Mouse (Mus musculus) spleen, adult 2 months (tissue): ENCODE measurements at regions not wholly inside any gene's neighbourhood (a gene's known extent, or its start where the extent isn't known, plus 50 kb on each side); places are given as distances from the start of the nearest gene placed in this dataset.

Experiments
- DNase-seq, 2 experiments: peaks; one replicate each; pipeline versions ENCODE4 v3.0.0 to v3.0.0-alpha.2; 2012 to 2021; ENCODE audit warnings: low spot score in 2 of 2, low read depth in 1 of 2
- H3K27ac ChIP-seq: fragments of 200-500 bp; 2 replicates; pipeline ENCODE4 v1.5.1; 2012; ENCODE audit warnings: low read length, inconsistent platforms; ENCODE audit not compliant: insufficient read depth
- H3K27me3 ChIP-seq: fragments of 200-500 bp; 2 replicates; pipeline ENCODE4 v1.6.1; 2012; ENCODE audit warnings: mild to moderate bottlenecking, moderate library complexity, low read length, inconsistent platforms; ENCODE audit not compliant: control insufficient read depth, insufficient read depth
- H3K36me3 ChIP-seq: fragments of 200-500 bp; 2 replicates; pipeline ENCODE4 v1.6.1; 2012; ENCODE audit warnings: mild to moderate bottlenecking, low read length, inconsistent platforms; ENCODE audit not compliant: control insufficient read depth, insufficient read depth
- H3K4me1 ChIP-seq: fragments of 200-500 bp; 2 replicates; pipeline ENCODE4 v1.6.1; 2011; ENCODE audit warnings: inconsistent platforms; ENCODE audit not compliant: control insufficient read depth, insufficient read depth, insufficient read length
- H3K4me3 ChIP-seq: fragments of 200-500 bp; 2 replicates; pipeline ENCODE4 v1.5.1; 2011; ENCODE audit warnings: mild to moderate bottlenecking, inconsistent platforms; ENCODE audit not compliant: insufficient read depth, insufficient read length; ENCODE audit errors: extremely low read depth
- CTCF ChIP-seq: fragments of 200-500 bp; IDR thresholded peaks from 2 replicates; pipeline ENCODE4 v1.5.1; 2011; ENCODE audit warnings: mild to moderate bottlenecking, inconsistent platforms; ENCODE audit not compliant: insufficient read depth, insufficient read length, insufficient replicate concordance; ENCODE audit errors: extremely low read depth
- POLR2A ChIP-seq: fragments of 200-500 bp; IDR thresholded peaks from 2 replicates; pipeline ENCODE4 v1.6.1; 2011; ENCODE audit warnings: low read depth, low read length, inconsistent platforms
- WGBS: fragments of 180-500 bp; shearing (Covaris S2); methylation state at CpG from one replicate; pipeline ENCODE4 v1.1.7; 2018; 5-methylcytosine and 5-hydroxymethylcytosine counted together

DNA sequence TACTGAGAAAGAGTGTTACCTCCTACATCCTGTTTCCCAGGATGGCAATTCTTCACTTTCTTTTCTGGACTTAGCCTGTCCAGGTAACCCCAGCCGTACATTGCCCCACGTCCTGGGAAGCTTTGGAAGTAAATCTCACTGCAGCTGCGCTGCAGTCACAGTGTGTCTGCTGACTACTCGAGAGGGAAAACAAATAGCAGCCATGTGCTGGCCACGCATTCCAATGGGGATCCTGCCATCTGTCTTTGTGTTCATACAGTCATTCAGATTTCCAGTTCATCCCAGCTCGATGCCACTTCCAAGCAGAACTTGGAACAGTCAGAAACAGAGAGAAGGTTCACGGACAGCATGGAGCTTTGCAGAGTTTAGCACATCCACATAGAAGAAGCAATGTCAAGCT, 690.2 kb upstream of the Acvr2a start:
- WGBS: 81% methylated on average over 7 of the region's 7 CpGs
- no peak overlapping the region for H3K4me3 ChIP-seq
- no peaks in the 10 kb centered on the region for H3K27me3 ChIP-seq
- no peak for TF ChIP-seq POLR2A
- TF ChIP-seq CTCF: no peak
- no peaks in the 10 kb centered on the region for H3K4me1 ChIP-seq
- no peak for DNase-seq
- no peaks in the 10 kb centered on the region for H3K36me3 ChIP-seq
- H3K27ac ChIP-seq: no peak overlapping the region

GRCm38 (mm10) chr2:48138051-48138611, 675.8 kb upstream of the Acvr2a start:
- Histone ChIP-seq H3K4me1 (no peaks in the 10 kb centered on the region), H3K4me3 (no peak overlapping the region), H3K36me3 (no peaks in the 10 kb centered on the region), H3K27ac (no peak overlapping the region), H3K27me3 (no peaks in the 10 kb centered on the region)
- no peak for DNase-seq
- WGBS: 89% methylated on average over 2 of the region's 2 CpGs
- no peak for TF ChIP-seq CTCF
- TF ChIP-seq POLR2A: no peak

DNA sequence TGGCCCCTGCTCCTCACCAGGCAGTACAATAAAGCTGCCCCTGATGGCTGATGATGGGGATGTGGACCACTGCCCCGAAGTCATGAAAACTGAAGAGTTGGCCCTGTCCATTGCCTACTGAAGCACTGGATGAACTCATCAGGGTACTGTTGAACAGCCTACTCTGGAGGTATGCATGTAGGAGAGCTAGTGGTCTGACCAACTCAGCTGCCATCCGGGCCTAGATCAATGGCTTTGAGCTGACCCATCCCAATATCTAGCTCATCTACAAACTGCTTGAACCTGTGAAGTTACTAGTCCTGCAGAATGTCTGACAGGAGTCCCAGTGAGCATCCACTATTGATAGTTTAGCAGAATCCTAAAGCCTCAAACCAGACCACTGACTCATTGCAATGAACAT, 672.6 kb upstream of the Acvr2a start:
- TF ChIP-seq CTCF: no peak
- DNase-seq: no peak
- Histone ChIP-seq H3K27ac (no peak overlapping the region), H3K27me3 (no peaks in the 10 kb centered on the region), H3K36me3 (no peaks in the 10 kb centered on the region), H3K4me3 (no peak overlapping the region), H3K4me1 (no peaks in the 10 kb centered on the region)
- WGBS: 93% methylated on average over 2 of the region's 2 CpGs

GRCm38 (mm10) chr2:48154706-48155105, 659.2 kb upstream of the Acvr2a start:
- no peak overlapping the region for H3K4me3 ChIP-seq
- no peak for DNase-seq

GRCm38 (mm10) chr2:48172626-48173025, 641.3 kb upstream of the Acvr2a start:
- TF ChIP-seq CTCF (no peak), POLR2A (no peak)
- H3K4me3 ChIP-seq: no peak overlapping the region
- no peaks in the 10 kb centered on the region for H3K27me3 ChIP-seq
- H3K36me3 ChIP-seq: no peaks in the 10 kb centered on the region
- H3K27ac ChIP-seq: no peak overlapping the region
- H3K4me1 ChIP-seq: no peaks in the 10 kb centered on the region
- WGBS: 70% methylated on average over 1 of the region's 1 CpGs
- no peak for DNase-seq

More at GRCm38 (mm10) chr2:48154706-48155105, 659.2 kb upstream of the Acvr2a start:
- TF ChIP-seq CTCF (no peak), POLR2A (no peak)
- 92% methylated on average over 3 of the region's 3 CpGs for WGBS
- H3K4me1 ChIP-seq: no peaks in the 10 kb centered on the region
- H3K27ac ChIP-seq: no peak overlapping the region
- no peaks in the 10 kb centered on the region for H3K36me3 ChIP-seq
- no peaks in the 10 kb centered on the region for H3K27me3 ChIP-seq

- no peaks in the 10 kb centered on the region for H3K36me3 ChIP-seq
- no peak overlapping the region for H3K4me3 ChIP-seq
- WGBS: 98% methylated on average over 1 of the region's 1 CpGs
- H3K4me1 ChIP-seq: no peaks in the 10 kb centered on the region
- no peak for DNase-seq
- H3K27me3 ChIP-seq: no peaks in the 10 kb centered on the region
- no peak overlapping the region for H3K27ac ChIP-seq
- TF ChIP-seq POLR2A: no peak
Observed at GRCm38 (mm10) chr2:48186161-48186560, 627.7 kb upstream of the Acvr2a start.

DNA sequence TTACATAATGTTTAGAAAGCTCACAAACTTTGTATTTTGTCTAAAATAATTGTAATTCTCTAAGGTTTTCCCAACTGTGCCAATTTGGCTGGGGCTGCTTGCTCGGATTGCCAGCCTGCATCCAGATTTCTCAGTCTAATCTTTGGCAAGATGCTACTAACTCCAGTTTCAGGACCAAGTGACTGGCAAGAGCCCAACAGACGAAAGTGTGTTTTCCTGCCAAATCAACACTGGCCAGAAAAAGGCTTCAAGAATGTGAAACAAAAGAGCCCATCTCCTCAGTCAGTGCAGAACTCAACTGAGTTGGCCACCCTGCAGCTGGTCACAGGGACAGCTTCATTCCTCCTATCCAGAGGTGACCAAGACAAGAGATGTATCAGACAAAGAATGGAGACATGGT, 627.3 kb upstream of the Acvr2a start:
- H3K4me3 ChIP-seq: no peak overlapping the region
- 72% methylated on average over 2 of the region's 2 CpGs for WGBS
- H3K27ac ChIP-seq: no peak overlapping the region
- TF ChIP-seq CTCF: no peak
- no peak for TF ChIP-seq POLR2A
- no peak for DNase-seq
- no peaks in the 10 kb centered on the region for H3K27me3 ChIP-seq
- no peaks in the 10 kb centered on the region for H3K4me1 ChIP-seq
- no peaks in the 10 kb centered on the region for H3K36me3 ChIP-seq
